Mouse (Mus musculus) kidney, postnatal 4 days (tissue): ENCODE measurements around the gene Myh15.
"Not testable (repeated sequence)": the region's sequence is repeated elsewhere in the genome, so short reads cannot be mapped to it uniquely, and the experiment has no call there.

Source experiments
- DNase-seq, 2 experiments: peaks; one replicate each; pipeline ENCODE4 v3.0.0; 2021; ENCODE audit warnings: mixed read lengths in 2 of 2

Gene Myh15

DNA sequence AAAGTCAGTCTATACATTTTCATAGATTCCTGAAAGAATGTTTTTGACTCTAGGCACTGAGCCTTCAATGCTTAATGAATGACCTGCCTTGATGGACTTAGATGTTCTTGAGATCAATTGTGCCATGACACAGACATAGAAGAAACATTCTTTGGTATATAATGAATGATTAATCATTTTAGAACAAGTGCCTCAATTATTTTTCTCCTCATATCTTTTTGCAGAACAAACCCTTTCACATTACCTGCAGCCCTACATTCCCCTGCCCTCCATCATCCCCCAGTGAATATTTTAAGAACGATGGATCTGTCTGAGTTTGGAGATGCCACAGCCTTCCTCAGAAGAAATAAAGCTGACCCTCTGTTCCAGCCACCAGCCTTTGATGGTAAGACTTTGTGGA lies at the start of gene Myh15:
Gene Myh15, plus strand, starts transcription at position 301 of the 400 bp plus-strand sequence.
- no peak for DNase-seq

DNA sequence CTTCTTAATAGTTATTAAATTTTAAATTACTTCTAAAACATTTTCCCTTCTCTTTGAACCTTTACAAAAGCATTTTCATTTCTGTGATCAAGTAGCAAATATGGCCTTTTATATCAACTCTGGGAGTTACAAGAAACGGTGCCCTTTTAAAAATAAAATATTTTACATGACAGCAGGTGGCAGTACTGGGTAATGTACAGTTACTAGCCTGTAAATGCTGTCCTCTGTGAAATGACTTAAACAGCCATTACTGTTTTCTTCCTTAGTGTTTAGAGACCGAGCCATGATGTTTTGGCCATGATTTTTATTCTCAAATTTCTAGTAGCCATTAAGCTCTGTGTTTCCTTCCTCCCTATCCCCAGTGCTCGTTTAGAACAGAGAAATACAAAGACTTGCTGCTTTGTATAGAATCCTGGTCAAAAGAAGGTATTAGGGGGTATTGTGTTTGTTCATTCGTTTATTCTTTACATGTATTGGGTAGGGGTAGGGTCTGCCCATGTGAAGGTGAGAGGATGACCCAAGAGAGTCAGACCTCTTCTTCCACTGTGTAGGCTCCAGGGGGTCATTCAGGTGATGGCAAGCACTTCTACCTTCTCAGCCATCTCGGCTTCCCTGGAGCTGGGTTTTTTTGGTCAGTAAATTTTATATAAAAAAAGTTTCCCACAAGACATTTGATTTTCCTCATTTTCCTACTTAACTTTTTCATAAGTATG lies 40.5 kb upstream of the Myh15 start:
- no peak for DNase-seq

DNA sequence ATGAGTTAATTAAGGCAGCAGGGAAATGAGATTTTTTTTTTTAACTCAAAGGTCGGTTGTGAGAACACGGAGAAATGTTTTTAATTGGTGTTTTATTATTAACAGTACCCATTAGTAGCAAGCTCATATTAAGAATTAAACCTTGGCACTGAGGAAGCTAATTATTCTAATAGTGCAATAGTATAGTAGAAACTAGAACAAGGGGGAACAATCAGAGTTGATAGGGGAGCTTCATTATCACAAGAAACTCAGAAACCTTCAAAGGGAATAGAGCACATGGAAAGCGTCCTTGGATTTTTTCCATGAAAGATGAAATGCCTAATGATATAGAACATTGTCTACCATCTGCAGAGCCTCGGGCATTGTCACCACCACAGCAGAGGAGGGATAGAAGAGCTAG lies 21.4 kb upstream of the Myh15 start:
- DNase-seq, result no peak

DNA sequence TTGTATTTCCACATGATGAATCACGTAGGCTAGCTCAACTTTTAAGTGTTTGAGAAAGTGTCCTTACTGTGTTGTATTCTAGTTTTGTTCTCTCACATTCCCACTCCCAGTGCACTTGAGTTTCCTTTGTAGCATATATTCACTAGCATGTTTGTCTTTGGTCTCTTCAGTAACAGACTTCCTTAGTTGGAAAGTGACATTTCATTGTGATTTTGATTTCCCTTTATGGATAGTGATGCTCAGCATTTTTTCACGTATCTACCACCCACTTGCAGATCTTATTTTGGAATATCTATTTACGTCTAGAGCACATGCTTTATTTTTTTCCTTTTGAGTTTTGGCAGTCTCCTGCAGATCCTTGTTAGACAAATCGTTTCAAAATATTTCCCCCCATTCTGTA lies 19.5 kb upstream of the Myh15 start:
- DNase-seq, result no peak

DNA sequence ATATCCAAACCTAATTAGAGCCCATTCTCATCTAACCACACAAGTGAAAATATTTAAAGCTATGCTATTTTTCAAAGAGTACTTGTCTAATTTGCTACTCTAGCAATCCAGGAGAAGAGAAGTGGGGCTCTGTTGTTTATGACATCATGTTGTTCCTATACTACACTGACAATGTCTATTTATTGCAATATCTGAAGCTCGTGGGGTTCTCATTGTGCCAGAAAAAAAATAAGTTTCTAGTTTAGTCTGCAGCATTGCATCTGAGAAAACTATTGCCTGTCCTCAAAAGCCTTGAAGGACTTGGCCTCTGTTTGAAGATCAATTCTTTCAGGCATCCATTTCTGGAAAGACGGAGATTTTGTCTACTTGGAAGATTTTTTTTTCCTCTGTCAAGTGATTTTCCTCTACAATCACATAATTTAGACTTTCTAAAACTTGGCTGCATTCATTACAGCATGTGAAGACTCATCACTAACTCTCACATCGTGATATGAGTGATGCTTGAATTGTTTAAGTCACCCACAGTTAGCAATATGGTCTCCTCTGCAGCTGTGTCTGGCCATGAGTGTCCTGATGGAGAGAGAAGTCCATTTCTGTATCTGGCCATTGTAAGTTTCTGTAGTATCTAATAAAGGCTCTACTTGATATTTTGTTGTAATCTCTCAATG lies 16.6 kb upstream of the Myh15 start:
- DNase-seq, result no peak

DNA sequence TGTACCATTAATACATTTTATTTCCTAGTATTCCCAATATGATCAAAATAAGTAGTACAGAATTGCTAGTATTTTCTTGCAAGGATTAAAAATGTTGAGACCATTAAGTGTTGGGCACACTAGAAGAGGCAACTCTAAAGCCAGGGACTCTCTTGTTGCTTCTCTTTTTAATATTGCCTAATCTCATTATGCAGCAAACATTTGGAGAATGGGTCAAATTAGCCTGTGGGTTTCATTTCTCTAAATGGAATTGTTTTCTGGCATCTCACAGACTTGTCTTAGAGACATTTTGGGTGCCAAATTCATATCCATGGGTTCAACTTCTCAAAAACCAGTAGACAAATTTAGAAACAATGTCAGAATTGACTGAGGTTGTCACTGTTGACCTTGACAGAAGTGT lies 8.1 kb upstream of the Myh15 start:
- no peak for DNase-seq

DNA sequence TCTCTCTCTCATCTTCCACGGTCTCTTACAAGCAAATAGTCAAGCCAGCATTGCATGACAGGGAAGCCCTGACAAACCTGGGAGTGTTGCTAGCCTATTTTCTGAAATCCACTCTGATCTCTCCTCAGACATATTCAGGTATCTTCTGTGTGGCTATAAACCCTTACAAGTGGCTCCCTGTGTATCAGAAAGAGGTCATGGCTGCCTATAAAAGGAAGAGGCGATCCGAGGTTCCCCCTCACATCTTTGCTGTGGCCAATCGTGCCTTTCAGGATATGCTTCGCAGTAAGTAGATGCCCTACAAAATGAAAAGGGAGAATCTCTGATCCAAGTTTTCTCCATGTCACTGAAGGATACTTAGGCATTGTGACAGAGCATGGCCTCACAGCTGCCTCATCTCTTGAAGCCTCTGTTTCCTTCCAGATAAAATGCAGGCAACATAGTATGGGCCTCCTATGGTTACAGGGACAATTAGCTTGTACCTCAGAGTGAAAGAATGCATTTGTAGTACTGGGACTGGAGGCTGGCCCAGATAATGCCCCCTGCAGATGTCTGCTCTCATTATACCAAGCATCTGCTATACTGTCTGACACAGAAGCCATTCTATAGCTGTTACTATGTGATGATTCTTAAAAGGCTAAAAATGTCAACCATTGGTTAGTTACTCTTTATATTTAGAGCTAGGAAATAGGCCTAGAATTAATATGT lies 12.1 kb downstream of the Myh15 start:
- DNase-seq, result no peak

DNA sequence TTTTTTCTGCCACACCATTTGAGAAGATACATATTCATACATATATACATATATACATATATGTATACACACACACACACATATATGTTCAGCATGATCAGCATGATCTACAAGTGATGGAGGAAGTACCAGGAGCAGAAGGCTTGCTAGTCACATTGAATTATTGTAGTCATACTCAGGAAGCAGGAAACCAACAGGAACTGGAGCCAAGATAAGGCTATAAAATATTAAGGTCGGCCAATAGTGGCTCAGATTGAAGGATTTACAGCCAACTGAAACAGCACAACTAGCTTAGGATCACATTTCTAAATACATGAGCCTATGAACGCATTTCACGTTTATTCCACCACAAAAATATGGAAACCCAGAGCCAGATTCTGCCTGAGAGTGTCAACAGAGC lies 14.0 kb downstream of the Myh15 start:
- peak in 1 of 2 experiments; percentile 2 for DNase-seq

DNA sequence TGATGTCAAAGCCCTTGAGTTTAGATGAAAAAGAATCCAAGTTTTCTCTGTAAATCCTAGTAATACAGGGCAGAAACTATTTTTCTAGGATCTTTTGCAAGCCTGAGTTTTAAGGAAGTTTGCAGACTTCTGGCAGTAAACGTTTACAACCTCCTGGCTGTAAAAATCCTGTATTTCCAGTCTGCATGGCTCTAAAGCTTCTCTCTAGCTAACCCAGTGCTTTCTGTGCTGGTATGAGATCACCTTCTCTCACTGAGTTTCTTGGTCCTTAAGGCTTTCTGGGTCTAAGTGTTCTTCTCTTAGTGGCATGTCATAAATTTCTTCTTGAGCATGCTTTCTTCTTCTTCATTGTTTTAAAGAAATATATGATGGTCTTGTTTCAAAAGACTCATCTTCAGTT lies 70.7 kb downstream of the Myh15 start:
- DNase-seq, result no peak

DNA sequence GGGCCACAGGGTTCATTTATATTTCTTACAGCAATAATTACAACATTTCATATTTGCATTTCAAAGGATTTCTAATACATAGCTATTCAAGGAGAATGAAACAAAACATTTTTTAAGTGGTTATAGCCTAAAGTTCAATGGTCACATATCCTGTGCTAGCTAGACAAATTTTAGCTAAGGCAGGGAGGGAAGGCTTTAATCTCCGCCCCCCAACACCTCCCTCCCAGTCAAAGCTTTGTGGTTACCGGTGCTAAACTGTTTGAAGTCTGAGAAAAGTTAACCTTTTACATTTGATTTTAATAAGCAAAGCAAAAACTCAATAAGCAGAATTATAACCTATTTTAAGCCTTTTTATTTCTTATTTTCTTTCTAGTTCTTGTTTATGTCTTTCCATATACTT lies 98.9 kb downstream of the Myh15 start:
- no peak for DNase-seq

DNA sequence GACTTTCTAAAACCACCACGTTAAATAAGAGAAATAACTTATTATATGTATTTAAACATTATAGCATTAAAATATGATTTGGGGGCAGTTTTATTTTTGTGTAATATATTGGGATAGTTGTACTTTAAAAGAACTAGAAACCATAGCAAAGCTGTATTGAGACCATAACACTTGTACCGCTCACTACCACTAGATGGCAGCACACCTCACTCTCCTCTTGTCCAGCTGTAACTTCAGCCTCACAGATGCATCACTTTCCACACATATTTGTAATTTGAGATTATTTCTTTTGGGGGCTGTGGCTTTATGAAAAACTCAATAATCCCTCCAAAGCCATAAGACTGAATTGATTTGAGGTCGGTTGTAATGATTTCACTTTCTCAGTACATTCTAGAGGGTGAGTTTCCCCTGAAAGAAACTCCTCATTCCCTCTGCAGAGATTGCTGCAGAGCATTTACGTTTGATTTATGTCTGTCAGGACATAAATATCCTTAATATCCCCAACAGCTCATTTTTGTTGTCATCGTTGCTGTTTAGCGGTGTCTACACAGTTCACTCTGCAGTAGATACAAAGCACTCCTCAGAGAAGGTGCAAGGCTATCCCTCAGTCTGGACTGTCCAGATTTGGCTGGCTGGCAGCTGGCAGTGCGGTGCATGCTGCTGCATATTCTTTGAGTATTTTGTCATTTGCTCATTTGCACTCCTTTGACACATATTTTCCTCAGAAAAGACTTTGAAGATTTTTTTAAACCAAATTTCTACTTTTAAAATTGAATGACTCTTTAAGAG lies 107.3 kb downstream of the Myh15 start:
- DNase-seq, result peak; percentile 78 to 80

DNA sequence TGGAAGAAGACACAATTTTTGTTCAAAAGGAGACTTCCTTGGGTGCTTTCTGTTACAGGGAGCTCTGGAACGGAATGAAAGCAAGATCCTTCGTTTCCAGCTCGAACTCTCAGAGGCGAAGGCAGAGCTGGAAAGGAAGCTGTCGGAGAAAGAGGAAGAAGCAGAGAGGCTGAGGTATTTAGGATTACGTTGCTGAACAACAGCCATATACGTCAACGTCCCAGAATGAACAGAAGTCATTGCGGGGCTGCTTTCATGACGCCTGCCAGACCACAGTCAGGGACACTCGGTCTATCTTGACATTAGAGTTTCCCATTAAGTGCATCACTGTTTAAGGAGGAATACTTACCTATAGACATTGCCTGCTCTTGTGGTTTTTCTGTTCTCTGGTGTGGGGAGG lies 108.4 kb downstream of the Myh15 start:
- DNase-seq, result no peak

DNA sequence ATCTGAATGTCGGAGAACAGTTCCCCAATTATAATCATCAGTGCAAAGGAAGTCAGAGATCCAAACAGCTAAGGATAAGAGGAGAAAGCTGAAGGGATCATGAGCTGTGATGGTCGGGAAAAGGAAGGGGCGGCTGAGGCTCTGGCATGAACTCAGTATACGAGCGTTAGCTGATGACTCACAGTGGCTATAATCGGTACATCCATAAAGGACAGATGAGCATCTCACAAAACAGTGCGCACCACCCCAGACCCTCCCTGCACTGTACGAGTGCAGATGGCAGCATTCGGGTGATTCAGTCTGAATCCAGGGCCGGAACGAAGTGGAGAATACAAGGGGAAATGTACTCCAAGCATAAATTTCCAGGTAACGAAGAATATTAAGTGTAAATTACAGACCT lies 110.0 kb downstream of the Myh15 start:
- DNase-seq, result no peak

DNA sequence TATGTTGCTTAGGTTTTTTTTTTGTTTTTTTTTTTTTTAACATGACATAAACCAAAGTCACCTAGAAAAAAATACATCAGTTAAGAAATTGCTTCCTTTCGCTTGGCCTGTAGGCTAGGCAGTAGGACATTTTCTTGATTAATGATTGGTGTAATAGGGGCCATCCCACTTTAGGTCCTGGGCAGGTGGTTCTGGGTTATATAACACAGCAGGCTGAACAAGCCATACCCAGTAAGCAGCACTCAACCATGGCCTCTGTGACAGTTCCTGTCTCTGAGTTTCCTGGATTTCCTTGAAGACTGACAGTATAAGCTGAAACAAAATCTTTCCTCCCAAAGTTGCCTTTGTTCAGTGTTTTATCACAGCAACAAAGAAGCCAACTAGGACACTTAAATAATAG lies 117.8 kb downstream of the Myh15 start:
- DNase-seq, result no peak

DNA sequence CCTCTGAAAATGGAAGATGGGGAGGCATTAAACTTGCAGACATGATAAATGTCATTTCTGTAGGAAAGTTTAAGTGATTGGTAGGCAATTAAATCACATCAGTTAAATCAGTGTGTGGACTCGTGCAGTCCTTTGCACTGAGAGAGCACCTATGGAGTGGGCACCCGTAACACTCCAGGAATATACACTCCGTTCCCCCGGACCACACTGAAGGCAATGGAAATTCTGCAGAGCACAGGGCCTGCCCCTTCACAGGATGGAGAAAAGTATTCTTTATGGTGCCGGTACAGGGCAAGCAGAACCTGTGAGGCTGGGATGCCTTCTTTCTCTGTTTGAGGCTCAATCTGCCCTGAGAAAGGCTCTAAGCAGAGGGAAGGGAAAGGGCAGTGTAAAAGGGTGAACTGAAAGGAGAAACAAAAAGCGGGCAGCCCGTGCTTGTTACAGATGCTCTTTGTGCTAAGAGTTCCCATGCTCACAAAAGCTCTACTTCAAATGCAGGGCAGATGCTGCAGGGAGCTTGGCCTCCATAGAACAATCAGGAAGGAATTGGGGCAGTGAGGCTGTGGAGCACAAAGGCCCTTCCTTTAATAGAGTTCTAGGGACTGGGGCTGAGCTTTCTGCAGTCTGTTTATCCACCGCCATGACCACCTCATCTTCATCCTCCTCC lies 118.6 kb downstream of the Myh15 start:
- no peak for DNase-seq

DNA sequence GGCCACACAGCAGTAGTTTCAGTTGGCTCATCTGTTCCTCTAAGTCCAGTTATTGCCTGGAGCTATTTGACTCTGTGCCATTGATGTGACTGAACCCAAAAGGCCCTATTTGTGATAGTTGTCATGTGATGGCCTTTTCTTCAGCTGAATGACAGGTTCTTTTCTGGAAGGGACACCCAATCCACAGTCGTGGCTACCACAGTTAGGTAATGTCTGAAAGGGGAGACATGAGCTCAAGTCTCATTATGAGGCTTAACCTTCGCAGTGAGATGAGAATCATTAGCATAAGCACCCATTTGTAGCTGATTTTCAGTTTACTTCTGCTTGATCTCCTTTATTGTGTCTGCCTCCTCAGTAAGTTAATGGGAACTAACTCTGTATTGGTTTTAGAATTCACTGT lies 136.2 kb downstream of the Myh15 start:
- no peak for DNase-seq

DNA sequence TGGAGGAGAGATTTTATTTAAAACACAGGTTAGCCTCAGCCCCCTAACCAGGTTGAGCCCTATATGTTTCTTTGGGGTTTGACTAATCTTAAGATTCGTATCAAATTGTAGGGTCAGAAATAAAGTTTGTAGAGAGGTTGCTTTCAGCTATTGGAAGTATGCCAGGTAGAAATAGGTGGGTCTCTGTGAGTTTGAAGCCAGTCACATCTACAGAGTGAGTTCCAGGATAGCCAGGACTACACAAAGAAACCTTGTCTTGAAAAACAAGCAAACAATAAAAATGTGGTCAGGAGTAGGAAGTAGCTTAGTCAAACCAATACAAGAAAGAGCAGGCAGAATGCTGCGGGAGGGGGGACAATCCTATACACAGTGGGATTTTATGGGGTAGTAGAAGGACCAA lies 136.7 kb downstream of the Myh15 start:
- DNase-seq, result no peak

DNA sequence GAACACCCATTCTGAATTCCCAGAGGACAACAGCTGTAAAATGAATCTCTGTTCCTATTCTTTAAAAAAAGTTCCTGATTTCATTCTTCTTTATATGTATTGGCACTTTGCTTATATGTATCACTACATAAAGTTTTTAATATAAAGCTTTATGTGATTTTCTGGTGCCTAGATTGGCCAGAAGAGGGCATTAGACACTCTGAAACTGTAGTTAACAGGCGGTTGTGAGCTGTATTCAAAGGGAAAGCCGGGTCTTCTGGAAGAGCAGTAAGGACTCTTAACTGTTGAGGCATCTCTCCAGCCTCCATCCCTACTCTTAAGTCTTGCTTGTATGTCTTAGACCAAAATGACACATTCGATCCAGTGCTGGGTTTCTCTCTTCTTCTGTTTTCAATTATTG lies 139.0 kb downstream of the Myh15 start:
- DNase-seq, result no peak

DNA sequence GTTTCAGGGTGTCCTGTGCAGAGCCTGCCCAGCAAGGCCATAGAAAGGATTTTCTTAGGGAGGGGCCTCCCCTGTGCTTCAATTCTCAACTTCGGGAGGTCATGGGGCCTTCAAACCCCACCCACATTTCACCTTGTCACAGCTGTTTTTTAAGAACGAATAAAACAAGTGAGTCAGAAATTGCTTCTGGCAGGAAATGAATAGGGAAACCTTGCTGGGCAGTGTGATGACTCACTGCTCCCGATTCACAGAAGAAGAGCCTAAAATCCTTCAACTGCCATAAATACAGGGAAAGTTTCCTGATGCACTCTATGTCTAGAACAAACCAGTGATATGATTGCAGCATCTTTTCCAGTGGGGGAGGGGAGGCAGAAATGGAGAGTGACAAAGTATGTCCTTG lies 140.7 kb downstream of the Myh15 start:
- DNase-seq, result no peak

DNA sequence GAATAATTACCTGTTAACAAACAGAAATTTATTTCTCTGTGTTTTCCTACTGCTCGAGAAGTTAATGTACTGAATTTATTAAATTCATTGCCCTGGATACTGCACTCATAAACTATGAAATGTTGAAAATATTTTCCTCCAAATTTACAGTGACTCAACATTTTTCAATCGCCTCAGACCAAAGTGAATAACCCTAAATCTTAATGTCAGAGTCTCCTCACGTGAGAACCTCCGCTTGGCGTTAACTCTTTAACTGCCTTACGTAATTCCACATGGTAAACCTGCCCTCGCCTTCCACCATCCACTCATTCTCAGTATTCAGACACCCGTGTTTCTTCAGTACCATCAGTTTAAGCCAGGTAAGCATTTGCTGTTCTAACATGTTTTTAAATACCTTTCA lies 166.4 kb downstream of the Myh15 start:
- DNase-seq, result no peak

DNA sequence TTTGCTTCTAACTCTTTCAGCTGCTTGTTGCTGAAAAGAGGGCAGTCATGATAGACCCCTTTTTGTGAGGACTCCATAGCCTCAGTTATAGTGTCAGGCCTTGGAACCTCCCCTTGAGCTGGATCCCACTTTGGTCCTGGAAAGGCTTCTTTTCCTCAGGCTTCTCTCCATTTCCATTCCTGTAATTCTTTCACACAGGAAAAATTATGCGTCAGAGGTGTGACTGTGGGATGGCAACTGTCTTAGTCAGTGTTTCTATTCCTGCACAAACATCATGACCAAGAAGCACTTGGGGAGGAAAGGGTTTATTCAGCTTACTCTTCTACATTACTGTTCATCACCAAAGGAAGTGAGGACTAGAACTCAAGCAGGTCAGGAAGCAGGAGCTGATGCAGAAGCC lies 186.2 kb downstream of the Myh15 start:
- DNase-seq, result not testable (repeated sequence)
